ENCODE assay signal across 27 mouse cellular contexts in the genomic region with DNA sequence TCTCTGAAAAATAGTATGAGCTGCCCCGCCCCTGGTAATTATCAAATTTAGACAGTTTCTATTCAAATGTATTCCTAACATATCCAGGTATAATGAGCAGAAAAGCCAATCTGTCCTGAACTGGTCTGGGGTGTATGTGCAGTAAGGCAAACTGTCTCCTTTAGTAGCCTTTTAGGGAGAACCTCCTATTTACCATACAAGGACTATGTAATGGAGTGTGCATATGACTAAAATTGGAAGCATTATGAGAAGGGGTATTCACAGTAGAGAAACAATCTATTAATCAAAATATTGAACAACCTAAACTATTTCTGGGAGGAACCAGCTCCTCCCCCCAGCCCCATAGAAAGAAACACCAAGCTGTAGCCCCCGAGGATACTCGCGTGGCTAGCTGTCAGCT. TPM values are rescaled to one million over a fixed set of nuclear protein-coding genes. Genes with fewer than 3 reads are reported as not detected.
DNase-seq lines count a peak whose midpoint lies in the region; ATAC-seq lines count a peak whose summit lies in the region.
"Had no signal": no experiment of that assay in that cellular context is flagged by ENCODE, and none has a peak within 500 bp of the region (broad histone marks: within the 10 kb centered on the region; RNA-seq: fewer than 3 reads in every experiment).

No protein-coding gene starts in this region.

- DNase-seq in forebrain, embryonic 11.5 days (ENCODE audit: low spot score) = peak; percentile 28
- DNase-seq in forebrain, embryonic 10.5 days (ENCODE audit: extremely low spot score, low spot score) = no peak
- no peak for DNase-seq in liver, embryonic 13.5 days
- DNase-seq in liver, embryonic 11.5 days (ENCODE audit: low spot score) = no peak
- DNase-seq in B cell, adult 2 months = no peak
- DNase-seq: adrenal gland, postnatal 10 days; cerebellum, adult 18-20 months; cerebellum, adult 9-11 months; cerebellum, postnatal 25 days; gastrocnemius, postnatal 10 days; gastrocnemius, postnatal 36 days; heart, adult 2 months; heart, postnatal 14 days; heart, postnatal 4 days had no signal

- H3K9me3 ChIP-seq in forebrain, embryonic 11.5 days (ENCODE audit: control insufficient read depth, low read length) = no peaks in the 10 kb centered on the region
- H3K9me3 ChIP-seq in forebrain, embryonic 10.5 days = no peaks in the 10 kb centered on the region
- no peaks in the 10 kb centered on the region for H3K9me3 ChIP-seq in liver, embryonic 13.5 days (replicated peaks)
- no peaks in the 10 kb centered on the region for H3K9me3 ChIP-seq in liver, embryonic 11.5 days (ENCODE audit: control insufficient read depth, low read length)
- H3K9me3 ChIP-seq in stomach, embryonic 16.5 days (replicated peaks; ENCODE audit: control insufficient read depth, low read length) = no peaks in the 10 kb centered on the region
- H3K9me3 ChIP-seq: embryonic facial prominence, embryonic 12.5 days; embryonic facial prominence, embryonic 15.5 days; forebrain, embryonic 13.5 days; G1E; heart, embryonic 10.5 days; heart, embryonic 13.5 days had no signal

- 0 out of 2 replicates have a peak, but pooled peaks cover 2% of the 10 kb centered on the region for H3K27me3 ChIP-seq in forebrain, embryonic 11.5 days (ENCODE audit: control insufficient read depth, insufficient read depth, low read length)
- peaks cover 59% of the 10 kb centered on the region for H3K27me3 ChIP-seq in forebrain, embryonic 10.5 days (ENCODE audit: poor library complexity, severe bottlenecking)
- no peaks in the 10 kb centered on the region for H3K27me3 ChIP-seq in liver, embryonic 13.5 days
- H3K27me3 ChIP-seq in liver, embryonic 11.5 days (replicated peaks; ENCODE audit: control insufficient read depth, insufficient read depth, low read length) = no peaks in the 10 kb centered on the region
- H3K27me3 ChIP-seq in stomach, embryonic 16.5 days (ENCODE audit: control insufficient read depth, insufficient read depth, low read length) = no peaks in the 10 kb centered on the region
- H3K27me3 ChIP-seq: CH12.LX; embryonic facial prominence, embryonic 12.5 days; embryonic facial prominence, embryonic 15.5 days; forebrain, embryonic 13.5 days; heart, embryonic 13.5 days; Patski had no signal

- no peak for ATAC-seq in forebrain, embryonic 11.5 days (replicated peaks; ENCODE audit: low FRiP score)
- ATAC-seq in liver, embryonic 13.5 days (ENCODE audit: low read depth) = no peak
- ATAC-seq in liver, embryonic 11.5 days (replicated peaks; ENCODE audit: low FRiP score) = no peak
- peak; percentile 55 for ATAC-seq in stomach, embryonic 16.5 days (ENCODE audit: insufficient read depth, low FRiP score)
- ATAC-seq: forebrain, embryonic 13.5 days; forebrain, embryonic 16.5 days; hindbrain, postnatal 0 days; Patski had no signal

- H3K9ac ChIP-seq in forebrain, embryonic 11.5 days (ENCODE audit: low read length) = no peak overlapping the region
- H3K9ac ChIP-seq in liver, embryonic 13.5 days = no peak overlapping the region
- no peak overlapping the region for H3K9ac ChIP-seq in liver, embryonic 11.5 days (ENCODE audit: low read depth, low read length)
- H3K9ac ChIP-seq in stomach, embryonic 16.5 days (ENCODE audit: low read length) = no peak overlapping the region
- H3K9ac ChIP-seq: embryonic facial prominence, embryonic 12.5 days; embryonic facial prominence, embryonic 15.5 days; forebrain, embryonic 13.5 days; heart, embryonic 13.5 days; hindbrain, embryonic 14.5 days had no signal

- no peaks in the 10 kb centered on the region; the same call in 1 of the 2 replicates for H3K36me3 ChIP-seq in forebrain, embryonic 11.5 days (ENCODE audit: control insufficient read depth, insufficient read depth, low read length)
- peaks cover 60% of the 10 kb centered on the region for H3K36me3 ChIP-seq in forebrain, embryonic 10.5 days (replicated peaks)
- H3K36me3 ChIP-seq in liver, embryonic 13.5 days = peaks cover 87% of the 10 kb centered on the region
- peaks cover 33% of the 10 kb centered on the region for H3K36me3 ChIP-seq in liver, embryonic 11.5 days (ENCODE audit: control insufficient read depth, insufficient read depth, low read length)
- H3K36me3 ChIP-seq in stomach, embryonic 16.5 days (ENCODE audit: control insufficient read depth, insufficient read depth, low read length) = peaks cover 4% of the 10 kb centered on the region; the same call in 1 of the 2 replicates

- H3K27ac ChIP-seq in forebrain, embryonic 11.5 days (ENCODE audit: low read depth, low read length) = no peak overlapping the region
- H3K27ac ChIP-seq in forebrain, embryonic 10.5 days = no peak overlapping the region
- peak overlapping the region; percentile 15; the same call in 1 of the 2 replicates for H3K27ac ChIP-seq in liver, embryonic 13.5 days
- no peak overlapping the region for H3K27ac ChIP-seq in liver, embryonic 11.5 days (ENCODE audit: low read depth, low read length)
- H3K27ac ChIP-seq in stomach, embryonic 16.5 days (ENCODE audit: low read length) = peak overlapping the region; percentile 36; the same call in 1 of the 2 replicates
- H3K27ac ChIP-seq: embryonic facial prominence, embryonic 12.5 days; embryonic facial prominence, embryonic 15.5 days; forebrain, embryonic 13.5 days; heart, adult 2 months; heart, embryonic 10.5 days; heart, embryonic 13.5 days; hindbrain, embryonic 14.5 days; hindbrain, postnatal 0 days had no signal

- no peak overlapping the region for H3K4me3 ChIP-seq in forebrain, embryonic 11.5 days (ENCODE audit: low read depth, low read length)
- no peak overlapping the region for H3K4me3 ChIP-seq in forebrain, embryonic 10.5 days
- H3K4me3 ChIP-seq in liver, embryonic 13.5 days (replicated peaks) = no peak overlapping the region
- no peak overlapping the region for H3K4me3 ChIP-seq in liver, embryonic 11.5 days (ENCODE audit: low read depth, low read length)
- H3K4me3 ChIP-seq in stomach, embryonic 16.5 days (replicated peaks; ENCODE audit: low read length) = no peak overlapping the region
- H3K4me3 ChIP-seq: embryonic facial prominence, embryonic 12.5 days; embryonic facial prominence, embryonic 15.5 days; forebrain, embryonic 13.5 days; heart, adult 2 months; heart, embryonic 10.5 days; heart, embryonic 13.5 days had no signal

- H3K4me1 ChIP-seq in forebrain, embryonic 11.5 days (replicated peaks; ENCODE audit: control insufficient read depth, insufficient read depth, low read length) = peaks cover 6% of the 10 kb centered on the region; the same call in 1 of the 2 replicates
- peaks cover 49% of the 10 kb centered on the region for H3K4me1 ChIP-seq in forebrain, embryonic 10.5 days
- H3K4me1 ChIP-seq in liver, embryonic 13.5 days (replicated peaks) = peaks cover 40% of the 10 kb centered on the region
- no peaks in the 10 kb centered on the region; the same call in 1 of the 2 replicates for H3K4me1 ChIP-seq in liver, embryonic 11.5 days (replicated peaks; ENCODE audit: control insufficient read depth, insufficient read depth, low read length)
- peaks cover 7% of the 10 kb centered on the region; the same call in 1 of the 2 replicates for H3K4me1 ChIP-seq in stomach, embryonic 16.5 days (ENCODE audit: control insufficient read depth, insufficient read depth, low read length)
- H3K4me1 ChIP-seq: embryonic facial prominence, embryonic 12.5 days; embryonic facial prominence, embryonic 15.5 days had no signal

- no peak overlapping the region for H3K4me2 ChIP-seq in forebrain, embryonic 11.5 days (ENCODE audit: low read depth, low read length, severe bottlenecking)
- no peak overlapping the region for H3K4me2 ChIP-seq in liver, embryonic 13.5 days
- no peak overlapping the region for H3K4me2 ChIP-seq in liver, embryonic 11.5 days
- no peak overlapping the region for H3K4me2 ChIP-seq in stomach, embryonic 16.5 days (ENCODE audit: low read depth, low read length)
- H3K4me2 ChIP-seq: embryonic facial prominence, embryonic 12.5 days; embryonic facial prominence, embryonic 15.5 days; forebrain, embryonic 13.5 days; heart, embryonic 13.5 days; hindbrain, embryonic 14.5 days had no signal

- WGBS in forebrain, embryonic 11.5 days = 92% methylated on average over 4 of the region's 4 CpGs
- 96% methylated on average over 4 of the region's 4 CpGs for WGBS in forebrain, embryonic 10.5 days
- 86% methylated on average over 4 of the region's 4 CpGs for WGBS in liver, embryonic 13.5 days (ENCODE audit: insufficient replicate concordance)
- 92% methylated on average over 4 of the region's 4 CpGs for WGBS in liver, embryonic 11.5 days
- 89% methylated on average over 4 of the region's 4 CpGs for WGBS in stomach, embryonic 16.5 days

RNA-seq across cellular contexts. Expression of a gene that starts 14.3 kb away (rescaled TPM):
- 0.35 TPM in 1 of 2 replicates, not detected in the other for polyA plus RNA-seq in forebrain, embryonic 11.5 days (2014; fragmentation: Nextera tagmentation; extraction: Ambion mirVana)
- 0.28 TPM in 1 of 2 replicates, not detected in the other for polyA plus RNA-seq in forebrain, embryonic 10.5 days (2016; fragmentation: Nextera tagmentation; extraction: Ambion mirVana)
- 1.6 and 2.4 TPM in 2 replicates for polyA plus RNA-seq in liver, embryonic 13.5 days (2015; fragmentation: Nextera tagmentation; extraction: Ambion mirVana)
- polyA plus RNA-seq in liver, embryonic 11.5 days (2014; fragmentation: Nextera tagmentation; extraction: Ambion mirVana) = 2.1 and 3.0 TPM in 2 replicates
- polyA plus RNA-seq in stomach, embryonic 16.5 days (2015; fragmentation: Nextera tagmentation; extraction: Ambion mirVana) = 0.67 and 0.72 TPM in 2 replicates
- polyA plus RNA-seq: embryonic facial prominence, embryonic 15.5 days; forebrain, embryonic 13.5 days; forebrain, embryonic 16.5 days; heart, embryonic 13.5 days; hindbrain, embryonic 11.5 days; hindbrain, embryonic 14.5 days had no signal

RNA-seq across cellular contexts. Expression of a gene that starts 18.2 kb away (rescaled TPM):
- polyA plus RNA-seq in forebrain, embryonic 11.5 days (2014; fragmentation: Nextera tagmentation; extraction: Ambion mirVana) = 23.8 and 24.9 TPM in 2 replicates
- polyA plus RNA-seq in forebrain, embryonic 10.5 days (2016; fragmentation: Nextera tagmentation; extraction: Ambion mirVana) = 22.0 and 26.2 TPM in 2 replicates
- polyA plus RNA-seq in liver, embryonic 13.5 days (2015; fragmentation: Nextera tagmentation; extraction: Ambion mirVana) = 16.7 and 21.4 TPM in 2 replicates
- polyA plus RNA-seq in liver, embryonic 11.5 days (2014; fragmentation: Nextera tagmentation; extraction: Ambion mirVana) = 38.2 and 42.3 TPM in 2 replicates
- polyA plus RNA-seq in stomach, embryonic 16.5 days (2015; fragmentation: Nextera tagmentation; extraction: Ambion mirVana) = 33.6 and 35.5 TPM in 2 replicates

RNA-seq across cellular contexts. Expression of a gene that starts 33.1 kb away (rescaled TPM):
- 34.1 and 35.5 TPM in 2 replicates for polyA plus RNA-seq in forebrain, embryonic 11.5 days (2014; fragmentation: Nextera tagmentation; extraction: Ambion mirVana)
- 22.5 and 23.3 TPM in 2 replicates for polyA plus RNA-seq in forebrain, embryonic 10.5 days (2016; fragmentation: Nextera tagmentation; extraction: Ambion mirVana)
- polyA plus RNA-seq in liver, embryonic 13.5 days (2015; fragmentation: Nextera tagmentation; extraction: Ambion mirVana) = 14.3 and 17.8 TPM in 2 replicates
- polyA plus RNA-seq in liver, embryonic 11.5 days (2014; fragmentation: Nextera tagmentation; extraction: Ambion mirVana) = 35.3 and 38.2 TPM in 2 replicates
- 234 and 250 TPM in 2 replicates for polyA plus RNA-seq in stomach, embryonic 16.5 days (2015; fragmentation: Nextera tagmentation; extraction: Ambion mirVana)

RNA-seq across cellular contexts. Expression of a gene that starts 41.9 kb away (rescaled TPM):
- polyA plus RNA-seq in forebrain, embryonic 11.5 days (2014; fragmentation: Nextera tagmentation; extraction: Ambion mirVana) = 13.2 and 13.3 TPM in 2 replicates
- polyA plus RNA-seq in forebrain, embryonic 10.5 days (2016; fragmentation: Nextera tagmentation; extraction: Ambion mirVana) = 10.0 and 10.7 TPM in 2 replicates
- 1.9 and 2.8 TPM in 2 replicates for polyA plus RNA-seq in liver, embryonic 13.5 days (2015; fragmentation: Nextera tagmentation; extraction: Ambion mirVana)
- polyA plus RNA-seq in liver, embryonic 11.5 days (2014; fragmentation: Nextera tagmentation; extraction: Ambion mirVana) = 3.8 and 4.5 TPM in 2 replicates
- polyA plus RNA-seq in stomach, embryonic 16.5 days (2015; fragmentation: Nextera tagmentation; extraction: Ambion mirVana) = 6.9 and 7.4 TPM in 2 replicates

RNA-seq across cellular contexts. Expression of a gene that starts 42.6 kb away (rescaled TPM):
- 11.8 and 13.3 TPM in 2 replicates for polyA plus RNA-seq in forebrain, embryonic 11.5 days (2014; fragmentation: Nextera tagmentation; extraction: Ambion mirVana)
- 15.3 and 15.4 TPM in 2 replicates for polyA plus RNA-seq in forebrain, embryonic 10.5 days (2016; fragmentation: Nextera tagmentation; extraction: Ambion mirVana)
- polyA plus RNA-seq in liver, embryonic 13.5 days (2015; fragmentation: Nextera tagmentation; extraction: Ambion mirVana) = 8.3 and 8.4 TPM in 2 replicates
- polyA plus RNA-seq in liver, embryonic 11.5 days (2014; fragmentation: Nextera tagmentation; extraction: Ambion mirVana) = 15.1 and 15.8 TPM in 2 replicates
- 14.0 and 14.5 TPM in 2 replicates for polyA plus RNA-seq in stomach, embryonic 16.5 days (2015; fragmentation: Nextera tagmentation; extraction: Ambion mirVana)

Comparison
In these comparisons a context has a peak if more than half of its experiments do, and no peak if none do; other contexts are left out.
1. H3K27ac ChIP-seq: peak in liver, embryonic 13.5 days (single experiment) and stomach, embryonic 16.5 days (single experiment); none in forebrain, embryonic 11.5 days (single experiment), forebrain, embryonic 10.5 days (single experiment) and liver, embryonic 11.5 days (single experiment).